Mouse (Mus musculus) midbrain, embryonic 11.5 days (tissue): ENCODE results near the gene Tmem176b. TPM values are rescaled to one million over a fixed set of nuclear protein-coding genes. Genes with fewer than 3 reads are reported as not detected.
"Not testable (repeated sequence)": the region's sequence is repeated elsewhere in the genome, so short reads cannot be mapped to it uniquely, and the experiment has no call there.

Experiments
- ATAC-seq: fragments of 200-750 bp; cut with Nextera tagmentation; 2 replicates; pipeline ENCODE4 v1.8.0; 2017; ENCODE audit warnings: moderate TSS enrichment, moderate library complexity; ENCODE audit not compliant: low FRiP score
- DNase-seq: peaks from one replicate; pipeline ENCODE4 v3.0.0; 2015; ENCODE audit warnings: low spot score; ENCODE audit errors: missing footprints
- H3K27ac ChIP-seq: fragments of 300-500 bp; sonication (generic); 2 replicates; pipeline ENCODE4 v1.5.1; 2014; ENCODE audit warnings: low read depth, low read length
- H3K27me3 ChIP-seq: fragments of 300-500 bp; sonication (generic); 2 replicates; pipeline ENCODE4 v1.6.1; 2014; ENCODE audit warnings: mild to moderate bottlenecking, low read length, moderate library complexity, mixed read lengths; ENCODE audit not compliant: control insufficient read depth, insufficient read depth
- H3K36me3 ChIP-seq: fragments of 300-500 bp; sonication (generic); 2 replicates; pipeline ENCODE4 v1.6.1; 2014; ENCODE audit warnings: mild to moderate bottlenecking, low read length, moderate library complexity, mixed read lengths; ENCODE audit not compliant: control insufficient read depth, insufficient read depth
- H3K4me1 ChIP-seq: fragments of 300-500 bp; sonication (generic); 2 replicates; pipeline ENCODE4 v1.6.1; 2014; ENCODE audit warnings: low read length; ENCODE audit not compliant: control insufficient read depth, insufficient read depth
- H3K4me2 ChIP-seq: fragments of 300-500 bp; sonication (generic); 2 replicates; pipeline ENCODE4 v1.6.1; 2014; ENCODE audit warnings: mild to moderate bottlenecking, moderate library complexity
- H3K4me3 ChIP-seq: fragments of 300-500 bp; sonication (generic); 2 replicates; pipeline ENCODE4 v1.5.1; 2014; ENCODE audit warnings: low read depth, low read length
- H3K9ac ChIP-seq: fragments of 300-500 bp; sonication (generic); 2 replicates; pipeline ENCODE4 v1.6.1; 2014; ENCODE audit warnings: low read length
- H3K9me3 ChIP-seq: fragments of 300-500 bp; sonication (generic); 2 replicates; pipeline ENCODE4 v1.6.1; 2016; ENCODE audit warnings: low read length; ENCODE audit not compliant: control insufficient read depth
- WGBS: fragments of 180-500 bp; shearing (Covaris S2); extraction: QIAGEN DNeasy Blood & Tissue Kit; methylation state at CpG from one replicate; pipeline ENCODE4 v1.1.7; 2014; 5-methylcytosine and 5-hydroxymethylcytosine counted together
- polyA plus RNA-seq: library from polyadenylated mRNA; unstranded; fragments of >200 nt; fragmentation: Nextera tagmentation; extraction: Ambion mirVana; gene quantifications from 2 replicates; pipeline ENCODE4 v1.2.1, GENCODE M21; 2014

Gene Tmem176b
- polyA plus RNA-seq, result 54.8 and 58.8 TPM in 2 replicates

GRCm38 (mm10) chr6:48840973-48841625 lies at the start of gene Tmem176b:
Tmem176b (minus strand) TSS chr6:48841496.
- peak within 1 kb of the TSS; percentile 36 for H3K4me2 ChIP-seq
- DNase-seq, result peak; percentile 92
- WGBS, result 18% methylated on average over 6 of the region's 6 CpGs
- peak within 1 kb of the TSS; percentile 54 for H3K9ac ChIP-seq
- no peaks in the 10 kb centered on the region for H3K27me3 ChIP-seq
- no peaks in the 10 kb centered on the region for H3K9me3 ChIP-seq
- no peak within 1 kb of the TSS for H3K27ac ChIP-seq
- H3K4me1 ChIP-seq, result peaks cover 8% of the 10 kb centered on the region
- H3K36me3 ChIP-seq, result no peaks in the 10 kb centered on the region
- ATAC-seq, result peak; percentile 90
- H3K4me3 ChIP-seq, result peak within 1 kb of the TSS; percentile 24

- no peaks in the 10 kb centered on the region for H3K4me1 ChIP-seq
- H3K27me3 ChIP-seq, result no peaks in the 10 kb centered on the region
- DNase-seq (no peak), ATAC-seq (no peak)
- no peaks in the 10 kb centered on the region for H3K9me3 ChIP-seq
- no peak overlapping the region for H3K9ac ChIP-seq
- whole genome bisulfite sequencing, result 64% methylated on average over 5 of the region's 5 CpGs
- no peak overlapping the region for H3K27ac ChIP-seq
- H3K4me3 ChIP-seq, result no peak overlapping the region
- no peak overlapping the region for H3K4me2 ChIP-seq
- no peaks in the 10 kb centered on the region for H3K36me3 ChIP-seq
Observed at GRCm38 (mm10) chr6:48876510-48877135, 35.3 kb upstream of the Tmem176b start.

DNA sequence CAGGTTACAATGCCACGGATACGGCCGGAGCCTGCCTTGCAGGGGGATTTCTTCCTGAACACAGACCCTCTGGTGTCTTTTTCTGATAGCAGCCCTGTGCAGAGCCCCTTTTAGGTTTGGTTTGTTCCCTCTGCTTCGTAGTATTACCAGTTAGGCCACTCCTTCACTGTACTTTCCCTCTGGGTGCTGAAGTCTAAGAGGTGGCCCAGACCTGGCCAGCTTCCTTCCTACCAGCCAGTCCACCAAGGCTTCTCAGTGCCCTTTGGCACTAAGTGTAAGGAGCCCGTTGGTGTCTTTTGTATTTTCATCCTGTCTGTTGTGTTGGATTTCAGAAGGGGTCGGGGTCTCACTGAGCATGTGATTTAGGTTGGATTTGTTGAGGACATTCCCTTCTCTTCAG lies 34.2 kb upstream of the Tmem176b start:
- no peak overlapping the region for H3K4me3 ChIP-seq
- no peaks in the 10 kb centered on the region for H3K4me1 ChIP-seq
- H3K27ac ChIP-seq, result no peak overlapping the region
- no peaks in the 10 kb centered on the region for H3K9me3 ChIP-seq
- no peaks in the 10 kb centered on the region for H3K27me3 ChIP-seq
- no peak overlapping the region for H3K9ac ChIP-seq
- H3K36me3 ChIP-seq, result no peaks in the 10 kb centered on the region
- no peak overlapping the region for H3K4me2 ChIP-seq
- 84% methylated on average over 6 of the region's 6 CpGs for WGBS
- ATAC-seq, result no peak
- no peak for DNase-seq

DNA sequence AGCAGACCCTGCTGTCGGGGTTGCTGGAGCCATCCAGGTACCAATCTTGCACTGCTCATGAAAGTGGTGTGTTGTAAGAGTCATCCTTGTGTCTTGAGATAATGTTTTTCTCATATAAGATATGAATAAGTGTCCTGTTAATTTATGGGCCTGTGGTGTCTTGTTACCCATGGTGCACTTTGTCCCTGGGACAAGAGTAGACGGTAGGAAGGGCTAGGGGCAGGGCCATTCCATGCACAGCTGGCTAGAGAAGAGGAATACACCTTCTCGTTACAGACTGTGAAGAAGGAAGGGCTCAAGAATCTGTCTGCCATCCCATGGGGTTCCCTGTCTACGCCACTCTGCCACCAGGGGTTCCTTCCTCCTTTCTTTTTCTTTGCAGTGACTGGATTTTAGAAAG lies 33.3 kb upstream of the Tmem176b start:
- no peak overlapping the region for H3K27ac ChIP-seq
- no peaks in the 10 kb centered on the region for H3K9me3 ChIP-seq
- DNase-seq, result no peak
- ATAC-seq, result no peak
- 79% methylated on average over 4 of the region's 4 CpGs for WGBS
- no peak overlapping the region for H3K9ac ChIP-seq
- H3K4me2 ChIP-seq, result no peak overlapping the region
- H3K4me3 ChIP-seq, result no peak overlapping the region
- no peaks in the 10 kb centered on the region for H3K4me1 ChIP-seq
- H3K27me3 ChIP-seq, result no peaks in the 10 kb centered on the region
- H3K36me3 ChIP-seq, result no peaks in the 10 kb centered on the region

DNA sequence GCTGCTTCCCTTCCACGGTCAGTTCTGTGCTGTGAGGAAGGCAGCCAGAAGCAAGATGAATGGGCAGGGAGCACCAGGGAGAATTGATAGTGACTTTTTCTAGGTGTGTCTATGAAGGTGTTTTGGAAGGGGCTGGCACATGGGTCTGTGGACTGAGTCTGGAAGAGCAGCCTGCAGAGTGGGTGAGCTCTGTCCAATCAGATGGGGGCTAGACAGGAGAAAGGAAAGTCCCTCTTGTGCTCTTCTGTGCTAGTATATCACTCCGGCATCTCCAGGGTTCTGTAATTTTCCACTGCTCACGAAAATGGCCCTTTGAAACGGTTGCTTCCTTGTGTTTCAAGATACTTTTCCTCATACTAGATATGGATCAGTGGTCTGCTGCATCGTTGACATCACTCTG lies 31.3 kb upstream of the Tmem176b start, which contains the start of gene Aoc1:
Aoc1 (plus strand) TSS at position 301 of the 400 bp plus-strand sequence.
- H3K27me3 ChIP-seq, result no peaks in the 10 kb centered on the region
- no peak within 1 kb of the TSS for H3K4me2 ChIP-seq
- peaks cover under 1% of the 10 kb centered on the region; the same call in 1 of the 2 replicates for H3K4me1 ChIP-seq
- H3K36me3 ChIP-seq, result no peaks in the 10 kb centered on the region
- no peaks in the 10 kb centered on the region for H3K9me3 ChIP-seq
- DNase-seq (no peak), ATAC-seq (no peak)
- WGBS, result 84% methylated on average over 5 of the region's 5 CpGs
- no peak within 1 kb of the TSS for H3K27ac ChIP-seq
- no peak within 1 kb of the TSS for H3K4me3 ChIP-seq
- H3K9ac ChIP-seq, result no peak within 1 kb of the TSS

DNA sequence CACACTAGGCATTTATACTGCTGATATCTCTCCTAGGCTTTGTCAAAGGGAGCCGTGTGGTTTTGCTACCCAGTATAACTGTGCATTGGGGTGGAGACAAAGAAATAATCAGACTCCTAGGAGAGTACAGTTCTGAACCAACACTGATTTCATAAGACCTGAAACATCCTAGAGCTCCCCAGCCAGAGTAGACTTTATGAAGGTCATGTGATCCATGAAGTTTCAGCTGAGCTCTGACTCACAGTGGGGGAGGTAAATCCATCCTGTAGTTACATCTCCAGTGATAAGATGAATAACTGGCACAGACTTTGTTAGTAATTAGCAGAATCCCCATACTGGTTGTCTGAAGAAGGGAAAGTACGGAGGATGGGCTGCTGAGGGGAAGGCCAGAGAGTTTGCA lies 28.5 kb upstream of the Tmem176b start:
- Histone ChIP-seq H3K9ac (no peak overlapping the region), H3K4me1 (peaks cover 8% of the 10 kb centered on the region), H3K9me3 (no peaks in the 10 kb centered on the region), H3K36me3 (no peaks in the 10 kb centered on the region), H3K4me2 (no peak overlapping the region), H3K27me3 (no peaks in the 10 kb centered on the region), H3K4me3 (no peak overlapping the region), H3K27ac (no peak overlapping the region)
- ATAC-seq (no peak), DNase-seq (no peak)
- 86% methylated on average over 2 of the region's 2 CpGs for WGBS

DNA sequence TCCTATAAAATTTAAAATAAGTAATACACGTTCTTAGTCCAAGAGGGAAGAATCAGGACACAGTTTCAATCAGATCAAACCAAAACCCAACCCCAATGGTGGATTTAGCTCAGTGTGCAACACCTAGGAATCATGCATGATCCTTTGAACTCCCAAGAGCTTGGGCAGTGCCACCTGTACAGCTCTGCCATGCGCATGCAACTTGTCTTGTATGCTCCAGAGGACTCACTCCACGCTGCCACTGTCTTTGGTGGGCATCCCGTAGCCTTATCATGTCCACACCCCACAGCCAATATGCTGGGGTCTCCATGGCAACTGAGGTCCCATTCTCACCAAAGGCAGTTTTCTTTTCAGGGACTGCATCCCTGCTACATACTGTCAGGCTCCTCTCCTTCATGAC lies 25.9 kb upstream of the Tmem176b start:
- DNase-seq (no peak), ATAC-seq (peak; percentile 63)
- Histone ChIP-seq H3K4me1 (peaks cover 8% of the 10 kb centered on the region), H3K4me2 (no peak overlapping the region), H3K9ac (no peak overlapping the region), H3K36me3 (no peaks in the 10 kb centered on the region), H3K9me3 (no peaks in the 10 kb centered on the region), H3K27ac (no peak overlapping the region), H3K27me3 (no peaks in the 10 kb centered on the region), H3K4me3 (no peak overlapping the region)
- WGBS, result 29% methylated on average over 4 of the region's 4 CpGs

DNA sequence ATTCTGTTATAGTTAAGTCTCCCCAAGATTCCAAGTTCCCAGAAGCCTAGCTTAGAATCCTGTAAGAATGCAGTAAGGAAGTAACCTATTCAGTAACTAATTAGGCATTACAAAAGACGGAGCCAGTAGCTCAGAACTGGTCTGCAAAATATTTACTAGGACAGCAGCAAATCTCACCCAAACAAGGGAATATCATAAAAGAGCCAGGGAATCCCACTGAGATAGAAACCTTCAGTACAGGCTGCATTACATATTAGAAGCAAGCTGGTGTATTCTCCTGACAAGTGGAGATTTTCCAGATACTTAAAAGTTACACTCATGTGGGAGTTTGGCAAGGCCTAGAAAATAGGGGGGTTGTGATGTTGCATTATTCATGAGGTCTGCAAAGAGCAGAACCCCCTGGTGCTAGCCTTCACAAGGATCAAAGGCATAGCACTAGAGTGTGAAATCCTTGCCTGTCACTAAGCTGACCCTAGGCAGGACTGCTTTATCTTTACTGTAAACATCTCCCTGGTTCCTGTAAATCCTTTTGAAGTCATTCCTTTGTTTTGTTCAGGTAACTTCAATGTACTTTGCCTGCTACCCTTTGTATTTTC lies 25.2 kb upstream of the Tmem176b start:
- DNase-seq (peak; percentile 94), ATAC-seq (0 out of 2 replicates have a peak, but pooled peaks have one; percentile 52)
- WGBS, result 0% methylated on average over 1 of the region's 1 CpGs
- not testable (repeated sequence) for H3K4me3 ChIP-seq, H3K4me2 ChIP-seq, H3K27ac ChIP-seq, H3K9me3 ChIP-seq, H3K9ac ChIP-seq, H3K36me3 ChIP-seq, H3K27me3 ChIP-seq, H3K4me1 ChIP-seq

DNA sequence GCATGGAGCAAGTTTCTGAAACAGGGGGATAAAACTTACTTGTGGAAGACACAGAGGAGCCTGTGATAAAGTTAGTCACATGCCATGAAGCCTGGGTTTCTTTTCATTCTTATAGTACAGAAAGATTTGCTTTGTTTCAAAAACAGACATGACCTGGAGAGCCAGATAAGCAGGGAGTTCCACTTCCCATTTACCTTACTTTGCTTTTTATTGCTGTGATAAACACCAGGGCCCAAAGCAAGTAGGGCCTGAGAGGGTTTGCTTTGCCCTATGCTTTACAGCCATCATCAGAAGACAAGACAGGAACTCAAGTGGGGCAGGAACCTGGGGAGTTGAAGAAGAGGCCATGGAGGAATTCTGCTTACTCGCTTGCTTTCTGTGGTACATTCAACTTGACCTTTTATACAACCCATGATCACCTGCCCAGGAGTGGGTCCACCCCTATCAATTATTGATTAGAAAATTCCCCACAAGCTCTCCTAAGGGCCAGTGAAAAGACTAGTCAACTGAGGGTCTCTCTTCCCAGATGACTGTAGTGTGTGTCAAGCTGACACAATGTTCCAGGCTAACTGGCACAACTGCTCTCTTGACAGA lies 24.0 kb upstream of the Tmem176b start:
- ATAC-seq, result no peak
- no peak overlapping the region for H3K4me3 ChIP-seq
- no peaks in the 10 kb centered on the region for H3K36me3 ChIP-seq
- peaks cover 8% of the 10 kb centered on the region for H3K4me1 ChIP-seq
- H3K9me3 ChIP-seq, result no peaks in the 10 kb centered on the region
- DNase-seq, result no peak
- no peaks in the 10 kb centered on the region for H3K27me3 ChIP-seq
- H3K27ac ChIP-seq, result no peak overlapping the region
- H3K9ac ChIP-seq, result no peak overlapping the region
- no peak overlapping the region for H3K4me2 ChIP-seq
- WGBS, result 89% methylated on average over 1 of the region's 1 CpGs
